Mouse (Mus musculus): ENCODE data around the gene Atxn7. TPM values are rescaled to one million over a fixed set of nuclear protein-coding genes. Genes with fewer than 3 reads are reported as not detected.

Atxn7 gene
- 2.5 and 2.9 TPM in 2 replicates for polyA plus RNA-seq (2015; fragmentation: Nextera tagmentation; extraction: Ambion mirVana)

DNA sequence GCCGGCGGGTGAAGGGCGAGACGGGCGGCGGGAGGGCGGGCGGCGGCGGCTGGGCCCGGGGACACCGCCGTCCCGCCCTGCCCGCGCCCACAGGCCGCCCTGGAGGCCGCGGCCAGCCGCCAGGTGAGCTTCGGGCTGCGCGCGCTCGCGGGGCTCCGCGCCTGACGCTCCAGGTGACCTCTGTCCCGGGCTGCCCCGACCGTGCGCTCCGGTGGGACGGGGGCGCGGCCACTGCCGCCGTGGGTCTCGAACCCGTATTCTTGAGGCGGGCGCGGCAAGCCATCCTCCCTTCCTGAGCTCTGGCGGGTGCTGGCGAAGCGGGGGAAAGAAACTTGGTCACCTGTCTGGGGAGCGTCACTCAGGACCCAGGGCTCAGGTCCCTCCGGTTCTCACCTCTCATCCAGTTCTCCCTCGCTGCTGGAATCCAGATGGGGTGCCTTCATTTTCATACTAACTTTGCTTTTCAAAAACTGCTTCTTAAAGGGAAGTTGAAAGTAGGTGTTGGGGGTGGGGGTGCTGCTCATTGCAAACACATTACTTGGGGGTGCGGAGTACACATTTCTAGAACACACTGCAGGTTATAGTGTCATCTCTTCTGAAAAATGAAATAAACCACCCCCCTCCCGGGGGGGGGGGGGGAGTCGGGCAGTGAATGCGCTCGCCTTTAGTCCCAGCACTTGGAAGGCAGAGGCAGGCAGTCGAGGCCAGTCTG is at the start of gene Atxn7, which contains the start of gene Thoc7:
Gene Atxn7 (plus strand): TSS at position 40 of the 712 bp plus-strand sequence.
Gene Thoc7 (minus strand): TSS at position 452 of the 712 bp plus-strand sequence.

DNA sequence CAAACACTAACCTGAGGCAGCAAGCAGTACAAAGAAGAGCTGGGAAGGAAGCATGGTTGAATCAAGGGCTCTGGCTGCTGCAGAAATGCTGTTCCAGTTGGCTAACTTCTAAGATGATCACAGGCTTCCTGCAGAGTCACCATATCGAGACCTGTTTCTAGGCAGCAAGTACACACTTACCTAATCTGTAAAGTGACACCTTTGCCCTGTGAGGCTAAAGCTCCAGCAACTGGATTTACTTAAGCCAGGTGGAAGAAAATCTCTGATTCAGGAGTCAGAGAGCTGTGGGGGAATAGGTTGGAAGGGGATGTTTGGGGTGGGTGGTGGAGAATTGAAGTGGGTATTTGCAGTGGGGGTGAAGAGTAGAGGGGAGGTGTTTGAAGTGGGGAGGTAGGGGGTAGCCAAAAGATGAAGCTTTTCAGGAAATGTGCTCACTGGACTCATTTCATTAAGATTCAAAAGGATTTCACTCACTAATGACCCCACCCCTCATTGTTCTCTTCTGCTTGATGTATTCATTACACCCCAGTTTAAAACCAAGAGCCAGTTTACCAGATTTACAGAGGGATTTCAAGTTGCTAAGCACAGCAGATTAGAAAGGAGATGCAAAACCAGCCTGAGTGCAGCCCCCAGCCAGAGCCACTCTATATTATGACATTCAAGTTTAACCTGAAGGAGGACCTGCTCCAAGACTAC is 46.7 kb upstream of the Atxn7 start, which contains the start of gene Gm281:
Gene Gm281 (minus strand): TSS at position 92 of the 696 bp plus-strand sequence.

DNA sequence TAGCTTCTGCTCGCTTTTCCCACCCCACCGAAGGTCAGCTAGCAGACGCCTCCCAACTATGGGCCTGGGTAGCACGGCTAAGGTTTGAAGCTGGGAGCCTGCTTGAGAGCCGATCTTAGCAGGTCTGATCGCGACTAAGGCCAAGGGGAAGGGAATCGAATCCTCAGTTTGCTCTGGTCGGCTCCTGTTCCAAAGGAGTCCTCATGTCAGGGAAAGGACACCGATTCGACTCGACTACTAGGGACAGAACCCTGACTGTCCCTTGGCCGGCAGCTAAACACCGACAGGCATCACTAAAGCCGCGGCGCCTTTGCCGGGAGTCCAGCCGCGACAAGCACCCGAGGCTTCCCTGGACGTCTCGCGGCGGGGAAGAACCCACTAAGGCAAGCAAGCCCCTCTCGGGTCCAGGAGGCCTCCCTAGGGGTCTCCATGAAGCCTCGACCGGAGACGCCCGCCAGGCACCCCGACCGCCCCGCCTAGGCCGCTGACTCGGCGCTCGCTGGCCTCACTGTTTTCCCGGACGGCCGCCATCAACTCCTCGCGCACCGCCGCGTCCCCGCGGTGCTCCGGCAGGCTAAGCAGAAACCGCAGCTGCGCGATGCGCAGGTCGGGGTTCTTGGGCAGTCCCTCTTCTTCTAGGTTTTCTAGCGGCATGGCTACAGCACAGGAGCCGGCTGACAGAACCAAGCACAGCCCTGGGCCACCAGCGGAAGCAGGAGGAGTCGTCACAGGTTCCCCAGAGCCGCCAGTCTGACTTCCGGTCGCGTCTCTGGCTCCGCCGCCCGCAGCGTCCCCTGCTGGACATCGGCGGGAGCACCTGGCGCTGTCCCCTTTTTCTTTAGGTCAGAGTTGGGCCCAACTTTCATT is 159.2 kb downstream of the Atxn7 start, which contains the start of gene Psmd6:
Gene Psmd6 (minus strand): TSS at position 755 of the 867 bp plus-strand sequence.

Other genes starting within 250 kb of the Atxn7 start
- gene Gm281, start 47.0 kb upstream of the Atxn7 start, polyA plus RNA-seq (2015; fragmentation: Nextera tagmentation; extraction: Ambion mirVana): not detected in 2 replicates
- gene Thoc7, start 412 bp downstream of the Atxn7 start, polyA plus RNA-seq (2015; fragmentation: Nextera tagmentation; extraction: Ambion mirVana): 153 and 156 TPM in 2 replicates
- 272 and 285 TPM in 2 replicates for gene Psmd6, start 159.5 kb downstream of the Atxn7 start, polyA plus RNA-seq (2015; fragmentation: Nextera tagmentation; extraction: Ambion mirVana)
- gene Olfr720, start 225.4 kb downstream of the Atxn7 start, polyA plus RNA-seq (2015; fragmentation: Nextera tagmentation; extraction: Ambion mirVana): not detected in 2 replicates